Mouse (Mus musculus): Measurements from ENCODE around the gene Adcy7. TPM values are rescaled to one million over a fixed set of nuclear protein-coding genes. Genes with fewer than 3 reads are reported as not detected.

Gene Adcy7
- polyA plus RNA-seq, 1 experiment from 2014 or later = 2.5 TPM

DNA sequence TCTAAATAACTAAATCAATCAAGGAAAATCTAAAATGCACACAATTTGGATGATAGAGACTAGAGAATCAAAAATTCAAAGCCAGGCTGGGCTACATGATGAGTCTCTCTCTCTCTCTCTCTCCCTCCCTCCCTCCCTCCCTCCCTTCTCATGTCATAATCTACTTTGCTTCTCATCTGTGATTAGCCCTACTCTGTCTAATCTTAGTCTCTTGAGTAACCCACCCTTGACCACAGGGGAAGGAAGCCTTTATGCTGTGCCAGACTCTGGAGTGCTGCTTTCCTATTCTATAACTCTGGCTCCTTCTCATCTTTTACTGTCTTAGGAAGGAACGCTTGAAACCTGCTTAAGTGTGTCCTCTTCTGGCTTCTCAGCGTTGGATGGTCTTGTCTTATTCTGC lies 99.3 kb downstream of the Adcy7 start:
- no peak for DNase-seq (ENCODE audit: low spot score)
- Histone ChIP-seq H3K9ac (ENCODE audit: low read depth, low read length) (no peak overlapping the region), H3K27me3 (ENCODE audit: control insufficient read depth, insufficient read depth, low read length) (no peaks in the 10 kb centered on the region), H3K36me3 (ENCODE audit: control insufficient read depth, insufficient read depth, low read length) (no peaks in the 10 kb centered on the region), H3K9me3 (ENCODE audit: control insufficient read depth, low read length) (no peaks in the 10 kb centered on the region), H3K4me1 (replicated peaks; ENCODE audit: control insufficient read depth, insufficient read depth, low read length) (no peaks in the 10 kb centered on the region), H3K27ac (ENCODE audit: low read depth, low read length) (no peak overlapping the region), H3K4me2 (replicated peaks; ENCODE audit: low read depth, low read length) (no peak overlapping the region), H3K4me3 (ENCODE audit: low read depth, low read length) (no peak overlapping the region)
- ATAC-seq (ENCODE audit: low FRiP score) = no peak
- WGBS = 84% methylated on average over 2 of the region's 2 CpGs

DNA sequence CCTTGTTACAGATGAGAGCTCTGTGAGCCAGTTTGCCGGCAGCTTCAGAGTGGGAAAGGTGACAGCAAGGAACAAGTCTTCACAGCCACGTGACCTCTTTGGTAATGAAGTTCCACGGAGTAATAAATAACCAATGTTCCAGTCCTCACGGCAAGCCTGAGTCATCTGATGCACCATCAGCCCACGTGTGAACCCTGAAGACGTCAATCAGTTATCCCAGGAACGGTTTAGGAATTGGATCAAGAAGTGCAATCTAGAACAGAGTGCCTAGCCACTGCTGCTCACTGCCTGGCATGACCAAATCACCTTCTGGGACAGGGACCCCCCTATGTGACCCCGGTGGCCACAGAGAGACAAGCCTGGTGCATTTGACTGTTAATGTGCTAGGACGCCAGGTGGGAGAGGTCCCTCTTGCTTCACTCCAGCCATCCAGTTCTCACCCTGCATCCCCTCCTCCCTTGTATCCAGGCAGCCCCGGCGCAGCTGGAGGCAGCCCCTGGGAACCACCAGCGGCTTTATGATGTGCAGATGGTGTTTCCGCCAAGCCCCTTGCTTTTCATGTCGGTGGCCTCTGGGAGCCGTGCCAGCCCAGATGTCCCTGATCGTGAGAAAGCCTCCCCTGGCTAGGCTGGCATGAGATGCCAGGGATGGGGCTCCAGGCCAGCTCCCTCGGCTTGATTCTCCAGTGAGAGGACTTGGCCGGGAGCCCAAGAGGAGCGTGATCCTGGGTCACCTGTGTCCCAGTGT lies 104.8 kb downstream of the Adcy7 start:
- peak; percentile 45; the same call in 1 of the 2 replicates for ATAC-seq (ENCODE audit: low FRiP score)
- H3K4me3 ChIP-seq (ENCODE audit: low read depth, low read length) = no peak overlapping the region

More for the DNA sequence above, 104.8 kb downstream of the Adcy7 start:
- no peak overlapping the region for H3K9ac ChIP-seq (ENCODE audit: low read depth, low read length)
- 0 out of 2 replicates have a peak, but pooled peaks cover 2% of the 10 kb centered on the region for H3K27me3 ChIP-seq (ENCODE audit: control insufficient read depth, insufficient read depth, low read length)
- peak; percentile 24 for DNase-seq (ENCODE audit: low spot score)
- no peaks in the 10 kb centered on the region for H3K9me3 ChIP-seq (ENCODE audit: control insufficient read depth, low read length)
- 0 out of 2 replicates have a peak, but pooled peaks cover 4% of the 10 kb centered on the region for H3K4me1 ChIP-seq (replicated peaks; ENCODE audit: control insufficient read depth, insufficient read depth, low read length)
- no peaks in the 10 kb centered on the region for H3K36me3 ChIP-seq (ENCODE audit: control insufficient read depth, insufficient read depth, low read length)
- H3K4me2 ChIP-seq (replicated peaks; ENCODE audit: low read depth, low read length) = no peak overlapping the region
- 67% methylated on average over 19 of the region's 19 CpGs for WGBS
- H3K27ac ChIP-seq (ENCODE audit: low read depth, low read length) = no peak overlapping the region

Other genes starting within 250 kb of the Adcy7 start
- gene Cnep1r1, start 153.6 kb upstream of the Adcy7 start, polyA plus RNA-seq (2014; fragmentation: Nextera tagmentation; extraction: Ambion mirVana) = 32.7 and 43.0 TPM in 2 replicates
- 47.9 and 48.4 TPM in 2 replicates for gene Heatr3, start 134.5 kb upstream of the Adcy7 start, polyA plus RNA-seq (2014; fragmentation: Nextera tagmentation; extraction: Ambion mirVana)
- gene Tent4b, start 73.2 kb upstream of the Adcy7 start, polyA plus RNA-seq (2014; fragmentation: Nextera tagmentation; extraction: Ambion mirVana) = 12.1 and 14.5 TPM in 2 replicates
- 77.5 and 82.4 TPM in 2 replicates for gene Brd7, start 89.8 kb downstream of the Adcy7 start, polyA plus RNA-seq (2014; fragmentation: Nextera tagmentation; extraction: Ambion mirVana)
- 83.1 and 89.8 TPM in 2 replicates for gene Nkd1, start 249.0 kb downstream of the Adcy7 start, polyA plus RNA-seq (2014; fragmentation: Nextera tagmentation; extraction: Ambion mirVana)

Measured in hindbrain, embryonic 11.5 days (tissue).